Mouse (Mus musculus) olfactory bulb, adult 2 months (tissue): Measurements from ENCODE around the gene Psmb9.

Source experiments
- CTCF ChIP-seq: fragments of 200-500 bp; IDR thresholded peaks from 2 replicates; pipeline ENCODE4 v1.5.1; 2012; ENCODE audit warnings: low read depth, mild to moderate bottlenecking, low read length, moderate library complexity; ENCODE audit not compliant: insufficient read depth
- POLR2A ChIP-seq: fragments of 200-500 bp; IDR thresholded peaks from 2 replicates; pipeline ENCODE4 v1.6.1; 2012; ENCODE audit warnings: mild to moderate bottlenecking, low read depth, low read length, moderate library complexity; ENCODE audit not compliant: insufficient read depth

DNA sequence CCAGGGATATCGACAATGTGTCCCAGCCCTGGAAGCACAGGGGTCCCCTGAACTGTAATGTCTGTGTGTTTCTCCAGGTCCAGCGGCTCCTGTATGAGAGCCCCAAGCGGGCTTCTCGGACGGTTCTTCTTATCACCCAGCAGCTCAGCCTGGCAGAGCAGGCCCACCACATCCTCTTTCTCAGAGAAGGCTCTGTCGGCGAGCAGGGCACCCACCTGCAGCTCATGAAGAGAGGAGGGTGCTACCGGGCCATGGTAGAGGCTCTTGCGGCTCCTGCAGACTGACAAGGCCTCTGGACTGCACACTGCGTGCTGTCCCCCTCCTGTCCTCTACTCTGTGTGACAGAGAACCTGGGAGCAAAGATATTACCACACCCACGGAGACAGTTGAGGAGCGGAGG lies 8.9 kb upstream of the Psmb9 start:
- TF ChIP-seq POLR2A = no peak
- no peak for TF ChIP-seq CTCF
